Mouse (Mus musculus): Measurements from ENCODE around the gene Gm28374. TPM values are rescaled to one million over a fixed set of nuclear protein-coding genes. Genes with fewer than 3 reads are reported as not detected.

Gene Gm28374
- total and polyA plus RNA-seq, 3 experiments = 0.40 TPM; not detected in 2

GRCm38 (mm10) chr19:6035966-6036585, 46.0 kb downstream of the Gm28374 start:
- in situ Hi-C loops (cut with MboI; ENCODE audit: low pct_ligation_motif_present, low pct_unique_long_range_greater_than_20kb, low sequenced_read_pairs) = no loop called here
- Histone ChIP-seq H3K9me3 (replicated peaks; ENCODE audit: low read length) (no peaks in the 10 kb centered on the region), H3K9ac (ENCODE audit: insufficient read depth, low read depth) (no peak overlapping the region), H3K79me2 (replicated peaks; ENCODE audit: control insufficient read depth, extremely low read depth, insufficient read depth, poor library complexity, severe bottlenecking) (no peaks in the 10 kb centered on the region), H3K4me3 (replicated peaks in 1 of 3; ENCODE audit: low read depth in 2 of 3, low read length in 2 of 3, poor library complexity in 1 of 3) (no peak overlapping the region), H3K27me3 (replicated peaks) (no peaks in the 10 kb centered on the region), H3K36me3 (replicated peaks in 1 of 2; ENCODE audit: control insufficient read depth in 1 of 2, insufficient read depth in 1 of 2, low read length in 1 of 2) (no peaks in the 10 kb centered on the region), H3K4me1 (ENCODE audit: control insufficient read depth in 1 of 2, insufficient read depth in 2 of 2) (peaks cover 0 to 3% of the 10 kb centered on the region in 2 experiments; a peak in 1 of 4 replicates), H3K4me2 (ENCODE audit: insufficient read depth, low read depth, poor library complexity, severe bottlenecking) (no peak overlapping the region), H3K27ac (ENCODE audit: insufficient read depth, low read depth) (no peak overlapping the region)
- DNase-seq (ENCODE audit: extremely low read depth) = no peak
- TF ChIP-seq ZMIZ1 (IDR thresholded peaks at IDR 0.05; ENCODE audit: low read depth, low read length) (no peak), EP300 (IDR thresholded peaks at IDR 0.05; ENCODE audit: low read length) (no peak), SIN3A (IDR thresholded peaks at IDR 0.05; ENCODE audit: low read length) (no peak), ELF1 (IDR thresholded peaks at IDR 0.05; ENCODE audit: low read depth, low read length) (no peak), KAT2A (IDR thresholded peaks at IDR 0.05; ENCODE audit: insufficient replicate concordance, low read length) (no peak), HCFC1 (IDR thresholded peaks at IDR 0.05; ENCODE audit: low read depth, low read length) (no peak), MAFK (IDR thresholded peaks at IDR 0.05; ENCODE audit: insufficient replicate concordance, low read length) (no peak), E2F4 (IDR thresholded peaks at IDR 0.05; ENCODE audit: insufficient replicate concordance, low read depth, low read length) (no peak), ZKSCAN1 (IDR thresholded peaks at IDR 0.05; ENCODE audit: borderline replicate concordance, low read depth, low read length) (no peak)
- dilution Hi-C loops (cut with MboI; ENCODE audit: extremely low pct_ligation_motif_present, extremely low pct_unique_long_range_greater_than_20kb, low sequenced_read_pairs) = no loop called here

GRCm38 (mm10) chr19:6030520-6031280, 51.4 kb downstream of the Gm28374 start:
- no peaks in the 10 kb centered on the region for H3K9me3 ChIP-seq (replicated peaks; ENCODE audit: low read length)
- H3K4me3 ChIP-seq (replicated peaks in 1 of 3; ENCODE audit: low read depth in 2 of 3, low read length in 2 of 3, poor library complexity in 1 of 3) = no peak overlapping the region
- TF ChIP-seq SMC3 (IDR thresholded peaks at IDR 0.05; ENCODE audit: low read depth, low read length) = no peak
- dilution Hi-C loops (cut with MboI; ENCODE audit: extremely low pct_ligation_motif_present, extremely low pct_unique_long_range_greater_than_20kb, low sequenced_read_pairs) = no loop called here
- no peak overlapping the region for H3K27ac ChIP-seq (ENCODE audit: insufficient read depth, low read depth)
- in situ Hi-C loops (cut with MboI; ENCODE audit: low pct_ligation_motif_present, low pct_unique_long_range_greater_than_20kb, low sequenced_read_pairs) = no loop called here
- H3K4me1 ChIP-seq (ENCODE audit: control insufficient read depth in 1 of 2, insufficient read depth in 2 of 2) = no peaks in the 10 kb centered on the region
- no peaks in the 10 kb centered on the region for H3K36me3 ChIP-seq (replicated peaks in 1 of 2; ENCODE audit: control insufficient read depth in 1 of 2, insufficient read depth in 1 of 2, low read length in 1 of 2)
- H3K4me2 ChIP-seq (ENCODE audit: insufficient read depth, low read depth, poor library complexity, severe bottlenecking) = no peak overlapping the region
- H3K79me2 ChIP-seq (replicated peaks; ENCODE audit: control insufficient read depth, extremely low read depth, insufficient read depth, poor library complexity, severe bottlenecking) = no peaks in the 10 kb centered on the region
- H3K9ac ChIP-seq (ENCODE audit: insufficient read depth, low read depth) = no peak overlapping the region
- peaks cover 3% of the 10 kb centered on the region for H3K27me3 ChIP-seq (replicated peaks)
- no peak for DNase-seq (ENCODE audit: extremely low read depth)

- H3K4me2 ChIP-seq (ENCODE audit: insufficient read depth, low read depth, poor library complexity, severe bottlenecking) = no peak overlapping the region
- in situ Hi-C loops (cut with MboI; ENCODE audit: low pct_ligation_motif_present, low pct_unique_long_range_greater_than_20kb, low sequenced_read_pairs) (no loop called here), dilution Hi-C loops (cut with MboI; ENCODE audit: extremely low pct_ligation_motif_present, extremely low pct_unique_long_range_greater_than_20kb, low sequenced_read_pairs) (no loop called here)
- no peak overlapping the region for H3K27ac ChIP-seq (ENCODE audit: insufficient read depth, low read depth)
- no peaks in the 10 kb centered on the region for H3K4me1 ChIP-seq (ENCODE audit: control insufficient read depth in 1 of 2, insufficient read depth in 2 of 2)
- TF ChIP-seq BHLHE40 (IDR thresholded peaks at IDR 0.05; ENCODE audit: low read depth, low read length) (no peak), UBTF (IDR thresholded peaks at IDR 0.05; ENCODE audit: low read depth, low read length) (no peak), ZNF384 (IDR thresholded peaks at IDR 0.05; ENCODE audit: low read depth, low read length) (no peak), MAX (IDR thresholded peaks at IDR 0.05; ENCODE audit: low read length) (no peak), SIN3A (IDR thresholded peaks at IDR 0.05; ENCODE audit: low read length) (no peak), MAZ (IDR thresholded peaks at IDR 0.05; ENCODE audit: low read depth, low read length) (no peak), TBP (conservative IDR thresholded peaks at IDR 0.05; ENCODE audit: low read depth, low read length) (no peak), RAD21 (IDR thresholded peaks at IDR 0.05; ENCODE audit: low read depth, low read length) (no peak), E2F4 (IDR thresholded peaks at IDR 0.05; ENCODE audit: insufficient replicate concordance, low read depth, low read length) (no peak), CHD2 (IDR thresholded peaks at IDR 0.05; ENCODE audit: low read length) (no peak), RCOR1 (conservative IDR thresholded peaks at IDR 0.05; ENCODE audit: low read depth, low read length) (no peak), SMC3 (IDR thresholded peaks at IDR 0.05; ENCODE audit: low read depth, low read length) (no peak), USF2 (conservative IDR thresholded peaks at IDR 0.05; ENCODE audit: low read depth, low read length) (no peak)
- H3K36me3 ChIP-seq (replicated peaks in 1 of 2; ENCODE audit: control insufficient read depth in 1 of 2, insufficient read depth in 1 of 2, low read length in 1 of 2) = no peaks in the 10 kb centered on the region
- H3K9me3 ChIP-seq (replicated peaks; ENCODE audit: low read length) = no peaks in the 10 kb centered on the region
- H3K27me3 ChIP-seq (replicated peaks) = peaks cover 3% of the 10 kb centered on the region
- no peak overlapping the region for H3K4me3 ChIP-seq (replicated peaks in 1 of 3; ENCODE audit: low read depth in 2 of 3, low read length in 2 of 3, poor library complexity in 1 of 3)
- no peak overlapping the region for H3K9ac ChIP-seq (ENCODE audit: insufficient read depth, low read depth)
- DNase-seq (ENCODE audit: extremely low read depth) = no peak
- H3K79me2 ChIP-seq (replicated peaks; ENCODE audit: control insufficient read depth, extremely low read depth, insufficient read depth, poor library complexity, severe bottlenecking) = no peaks in the 10 kb centered on the region
Measured at GRCm38 (mm10) chr19:6029426-6029825, 52.6 kb downstream of the Gm28374 start.

Measured in CH12.LX (cell line).